Mouse (Mus musculus) cerebellum, adult 11-12 months (tissue): ENCODE data around the gene Pold3.
"Not testable (repeated sequence)": the region's sequence is repeated elsewhere in the genome, so short reads cannot be mapped to it uniquely, and the experiment has no call there.

ENCODE experiments used
- DNase-seq: peaks from one replicate; pipeline ENCODE4 v3.0.0; 2022

Gene Pold3

GRCm38 (mm10) chr7:100104677-100105076 lies 16.7 kb downstream of the Pold3 start:
- no peak for DNase-seq

- no peak for DNase-seq
Measured at GRCm38 (mm10) chr7:100100031-100100595, 21.3 kb downstream of the Pold3 start.

- DNase-seq: no peak
Measured at GRCm38 (mm10) chr7:100086891-100087290, 34.5 kb downstream of the Pold3 start.

GRCm38 (mm10) chr7:100086159-100086755 lies 35.1 kb downstream of the Pold3 start:
- no peak for DNase-seq

GRCm38 (mm10) chr7:100083812-100084211 lies 37.6 kb downstream of the Pold3 start:
- DNase-seq: no peak

GRCm38 (mm10) chr7:100082836-100083235 lies 38.5 kb downstream of the Pold3 start:
- DNase-seq: no peak

GRCm38 (mm10) chr7:100080087-100080781 lies 41.1 kb downstream of the Pold3 start:
- no peak for DNase-seq

GRCm38 (mm10) chr7:100077071-100077470 lies 44.3 kb downstream of the Pold3 start:
- no peak for DNase-seq

- DNase-seq: no peak
Measured at GRCm38 (mm10) chr7:100076296-100076695, 45.1 kb downstream of the Pold3 start.

- no peak for DNase-seq
Measured at GRCm38 (mm10) chr7:100073959-100074358, 47.4 kb downstream of the Pold3 start.

- not testable (repeated sequence) for DNase-seq
Measured at GRCm38 (mm10) chr7:100052991-100053390, 68.4 kb downstream of the Pold3 start.

GRCm38 (mm10) chr7:100051904-100052303 lies 69.5 kb downstream of the Pold3 start:
- no peak for DNase-seq

- no peak for DNase-seq
Measured at GRCm38 (mm10) chr7:100046486-100046885, 74.9 kb downstream of the Pold3 start.

GRCm38 (mm10) chr7:100043605-100044031 lies 77.7 kb downstream of the Pold3 start:
- DNase-seq: peak; percentile 50

- no peak for DNase-seq
Measured at GRCm38 (mm10) chr7:100043096-100043495, 78.3 kb downstream of the Pold3 start.

GRCm38 (mm10) chr7:100042120-100042519 lies 79.2 kb downstream of the Pold3 start:
- no peak for DNase-seq

GRCm38 (mm10) chr7:100036495-100036894 lies 84.9 kb downstream of the Pold3 start:
- DNase-seq: no peak

- no peak for DNase-seq
Measured at GRCm38 (mm10) chr7:100036050-100036449, 85.3 kb downstream of the Pold3 start.

- DNase-seq: no peak
Measured at GRCm38 (mm10) chr7:100034815-100035463, 86.4 kb downstream of the Pold3 start.

- no peak for DNase-seq
Measured at GRCm38 (mm10) chr7:100033672-100034071, 87.7 kb downstream of the Pold3 start.
